Mouse (Mus musculus) C2C12 (cell line): Measurements from ENCODE around the gene Lars2. TPM values are rescaled to one million over a fixed set of nuclear protein-coding genes. Genes with fewer than 3 reads are reported as not detected.

Source experiments
- H3K27me3 ChIP-seq: one replicate; pipeline ENCODE4 v1.6.1; 2011; ENCODE audit not compliant: control insufficient read depth, insufficient read depth, insufficient read length
- H3K36me3 ChIP-seq: one replicate; pipeline ENCODE4 v1.6.1; 2011; ENCODE audit not compliant: control insufficient read depth, insufficient read depth
- H3K4me3 ChIP-seq: one replicate; pipeline ENCODE4 v1.5.1; 2011; ENCODE audit warnings: mild to moderate bottlenecking, control low read depth; ENCODE audit not compliant: poor library complexity, insufficient read depth, severe bottlenecking
- H3K79me2 ChIP-seq: one replicate; pipeline ENCODE4 v1.6.1; 2011; ENCODE audit not compliant: control insufficient read depth, insufficient read depth
- H3K79me3 ChIP-seq: one replicate; pipeline ENCODE4 v1.6.1; 2011; ENCODE audit warnings: low read depth, control low read depth
- H3ac ChIP-seq: one replicate; pipeline ENCODE3; 2011; ENCODE audit warnings: low read depth; ENCODE audit not compliant: control insufficient read depth, insufficient read length
- CEBPB ChIP-seq: IDR thresholded peaks from one replicate; pipeline ENCODE4 v1.6.1; 2011; ENCODE audit warnings: low read depth, mild to moderate bottlenecking, control low read depth, moderate library complexity
- CTCF ChIP-seq: IDR thresholded peaks from one replicate; pipeline ENCODE4 v1.5.1; 2011; ENCODE audit not compliant: control insufficient read depth, insufficient read depth, insufficient read length
- FOSL1 ChIP-seq: IDR thresholded peaks from one replicate; pipeline ENCODE4 v1.8.0; 2011; ENCODE audit warnings: mild to moderate bottlenecking, low read length; ENCODE audit not compliant: poor library complexity, insufficient read depth, severe bottlenecking
- MAX ChIP-seq: IDR thresholded peaks from one replicate; pipeline ENCODE4 v1.6.1; 2011; ENCODE audit warnings: mild to moderate bottlenecking, control low read depth
- MYOD1 ChIP-seq: IDR thresholded peaks from one replicate; pipeline ENCODE4 v1.6.1; 2011; ENCODE audit warnings: low read depth; ENCODE audit not compliant: control insufficient read depth, insufficient read length
- MYOG ChIP-seq: IDR thresholded peaks from one replicate; pipeline ENCODE4 v1.6.1; 2011; ENCODE audit not compliant: control insufficient read depth, insufficient read length; ENCODE audit errors: extremely low read depth
- USF1 ChIP-seq: IDR thresholded peaks from one replicate; pipeline ENCODE4 v1.6.1; 2011; ENCODE audit warnings: low read depth, mild to moderate bottlenecking, control low read depth, moderate library complexity
- polyA plus RNA-seq: library from polyadenylated mRNA; unstranded; fragments of >200 nt; fragmentation: generic; extraction: Trizol; gene quantifications from one replicate; pipeline ENCODE4 v1.2.1, GENCODE M21; 2012; ENCODE audit warnings: missing spikeins

The Lars2 gene
- polyA plus RNA-seq, 1 experiment = 480 TPM

GRCm38 (mm10) chr9:123457603-123458002, 90.9 kb downstream of the Lars2 start:
- H3K4me3 ChIP-seq = no peak overlapping the region
- H3K79me3 ChIP-seq = no peaks in the 10 kb centered on the region
- no peak overlapping the region for H3ac ChIP-seq
- TF ChIP-seq MYOG (no peak), MYOD1 (no peak), MAX (no peak), FOSL1 (no peak), CTCF (no peak), USF1 (no peak), CEBPB (no peak)
- H3K36me3 ChIP-seq = no peaks in the 10 kb centered on the region
- no peaks in the 10 kb centered on the region for H3K27me3 ChIP-seq
- H3K79me2 ChIP-seq = no peaks in the 10 kb centered on the region

GRCm38 (mm10) chr9:123467141-123467620, 100.5 kb downstream of the Lars2 start:
- no peak overlapping the region for H3K4me3 ChIP-seq
- TF ChIP-seq CEBPB (no peak), MYOG (no peak), MYOD1 (no peak), USF1 (no peak), MAX (no peak), CTCF (no peak), FOSL1 (no peak)
- H3K79me2 ChIP-seq = no peaks in the 10 kb centered on the region
- no peaks in the 10 kb centered on the region for H3K79me3 ChIP-seq
- H3K36me3 ChIP-seq = no peaks in the 10 kb centered on the region
- no peak overlapping the region for H3ac ChIP-seq
- no peaks in the 10 kb centered on the region for H3K27me3 ChIP-seq

- TF ChIP-seq FOSL1 (no peak), MYOG (no peak), CTCF (no peak), MAX (no peak), CEBPB (no peak)
- Histone ChIP-seq H3K4me3 (no peak overlapping the region), H3K79me3 (no peaks in the 10 kb centered on the region), H3K27me3 (no peaks in the 10 kb centered on the region), H3K36me3 (no peaks in the 10 kb centered on the region), H3K79me2 (no peaks in the 10 kb centered on the region), H3ac (no peak overlapping the region)
Measured at GRCm38 (mm10) chr9:123468406-123469085, 101.8 kb downstream of the Lars2 start.

GRCm38 (mm10) chr9:123469087-123469486, 102.4 kb downstream of the Lars2 start:
- Histone ChIP-seq H3K4me3 (no peak overlapping the region), H3K79me3 (no peaks in the 10 kb centered on the region), H3K36me3 (no peaks in the 10 kb centered on the region), H3ac (no peak overlapping the region), H3K27me3 (no peaks in the 10 kb centered on the region), H3K79me2 (no peaks in the 10 kb centered on the region)
- TF ChIP-seq MYOD1 (no peak), CEBPB (no peak), CTCF (no peak), FOSL1 (no peak), MYOG (no peak), USF1 (no peak), MAX (no peak)

GRCm38 (mm10) chr9:123473377-123473776, 106.7 kb downstream of the Lars2 start:
- Histone ChIP-seq H3K79me3 (no peaks in the 10 kb centered on the region), H3K27me3 (no peaks in the 10 kb centered on the region), H3K79me2 (no peaks in the 10 kb centered on the region), H3K4me3 (no peak overlapping the region), H3ac (no peak overlapping the region), H3K36me3 (no peaks in the 10 kb centered on the region)
- no peak for TF ChIP-seq MAX

GRCm38 (mm10) chr9:123475569-123475968, 108.8 kb downstream of the Lars2 start:
- peaks cover 21% of the 10 kb centered on the region for H3K79me2 ChIP-seq
- no peaks in the 10 kb centered on the region for H3K27me3 ChIP-seq
- H3ac ChIP-seq = no peak overlapping the region
- no peak for TF ChIP-seq USF1
- no peak for TF ChIP-seq MYOG
- TF ChIP-seq CEBPB = no peak
- no peak for TF ChIP-seq MYOD1
- no peak for TF ChIP-seq CTCF
- no peak for TF ChIP-seq FOSL1
- no peak for TF ChIP-seq MAX
- no peak overlapping the region for H3K4me3 ChIP-seq
- H3K79me3 ChIP-seq = peaks cover 19% of the 10 kb centered on the region
- H3K36me3 ChIP-seq = peaks cover 6% of the 10 kb centered on the region
